Mouse (Mus musculus) forebrain, embryonic 11.5 days (tissue): ENCODE data around the gene Litaf. TPM values are rescaled to one million over a fixed set of nuclear protein-coding genes. Genes with fewer than 3 reads are reported as not detected.
A peak's percentile ranks its signal among the peaks of the same experiment; 100 is the strongest.

ENCODE experiments used
- ATAC-seq: fragments of 200-750 bp; cut with Nextera tagmentation; replicated peaks from 2 replicates; pipeline ENCODE4 v1.8.0; 2017; ENCODE audit warnings: moderate TSS enrichment; ENCODE audit not compliant: low FRiP score
- DNase-seq: peaks from one replicate; pipeline ENCODE4 v3.0.0-alpha.2; 2017; ENCODE audit warnings: low spot score
- H3K27ac ChIP-seq: fragments of 300-500 bp; sonication (generic); 2 replicates; pipeline ENCODE4 v1.5.1; 2014; ENCODE audit warnings: low read depth, low read length
- H3K27me3 ChIP-seq: fragments of 300-500 bp; sonication (generic); 2 replicates; pipeline ENCODE4 v1.6.1; 2014; ENCODE audit warnings: mild to moderate bottlenecking, low read length, mixed read lengths; ENCODE audit not compliant: control insufficient read depth, insufficient read depth
- H3K36me3 ChIP-seq: fragments of 300-500 bp; sonication (generic); 2 replicates; pipeline ENCODE4 v1.6.1; 2014; ENCODE audit warnings: mild to moderate bottlenecking, low read length, moderate library complexity, mixed read lengths; ENCODE audit not compliant: control insufficient read depth, insufficient read depth
- H3K4me1 ChIP-seq: fragments of 300-500 bp; sonication (generic); replicated peaks from 2 replicates; pipeline ENCODE4 v1.6.1; 2014; ENCODE audit warnings: low read length, mixed read lengths; ENCODE audit not compliant: control insufficient read depth, insufficient read depth
- H3K4me2 ChIP-seq: fragments of 300-500 bp; sonication (generic); 2 replicates; pipeline ENCODE4 v1.6.1; 2014; ENCODE audit warnings: low read depth, mild to moderate bottlenecking, low read length, moderate library complexity, mixed read lengths; ENCODE audit not compliant: severe bottlenecking
- H3K4me3 ChIP-seq: fragments of 300-500 bp; sonication (generic); 2 replicates; pipeline ENCODE4 v1.5.1; 2014; ENCODE audit warnings: low read depth, low read length
- H3K9ac ChIP-seq: fragments of 300-500 bp; sonication (generic); 2 replicates; pipeline ENCODE4 v1.6.1; 2014; ENCODE audit warnings: low read length
- H3K9me3 ChIP-seq: fragments of 300-500 bp; sonication (generic); 2 replicates; pipeline ENCODE4 v1.6.1; 2016; ENCODE audit warnings: low read length, mixed read lengths; ENCODE audit not compliant: control insufficient read depth
- WGBS: fragments of 180-500 bp; shearing (Covaris S2); extraction: QIAGEN DNeasy Blood & Tissue Kit; methylation state at CpG from one replicate; pipeline ENCODE4 v1.1.7; 2014; 5-methylcytosine and 5-hydroxymethylcytosine counted together
- polyA plus RNA-seq: library from polyadenylated mRNA; unstranded; fragments of >200 nt; fragmentation: Nextera tagmentation; extraction: Ambion mirVana; gene quantifications from 2 replicates; pipeline ENCODE4 v1.2.1, GENCODE M21; 2014

Litaf gene
- polyA plus RNA-seq, 1 experiment from 2014 or later, result 52.0 TPM

GRCm38 (mm10) chr16:11071176-11071575 lies 5.2 kb upstream of the Litaf start:
- peaks cover 12% of the 10 kb centered on the region; the same call in 1 of the 2 replicates for H3K36me3 ChIP-seq
- no peak for DNase-seq

GRCm38 (mm10) chr16:11069710-11070420 lies 3.9 kb upstream of the Litaf start:
- WGBS, result 85% methylated on average over 7 of the region's 7 CpGs

More at GRCm38 (mm10) chr16:11071176-11071575, 5.2 kb upstream of the Litaf start:
- Histone ChIP-seq H3K27me3 (no peaks in the 10 kb centered on the region), H3K9ac (no peak overlapping the region), H3K4me1 (peaks cover 14% of the 10 kb centered on the region), H3K4me2 (no peak overlapping the region), H3K9me3 (no peaks in the 10 kb centered on the region), H3K4me3 (no peak overlapping the region), H3K27ac (no peak overlapping the region)
- ATAC-seq, result no peak
- 85% methylated on average over 5 of the region's 5 CpGs for WGBS

GRCm38 (mm10) chr16:11069271-11069670 lies 3.3 kb upstream of the Litaf start:
- WGBS, result 91% methylated on average over 6 of the region's 6 CpGs
- Histone ChIP-seq H3K27me3 (no peaks in the 10 kb centered on the region), H3K4me3 (no peak overlapping the region), H3K4me2 (no peak overlapping the region), H3K9ac (no peak overlapping the region), H3K36me3 (peaks cover 8% of the 10 kb centered on the region; the same call in 1 of the 2 replicates), H3K9me3 (no peaks in the 10 kb centered on the region), H3K4me1 (peaks cover 19% of the 10 kb centered on the region), H3K27ac (no peak overlapping the region)
- ATAC-seq, result no peak
- DNase-seq, result no peak

More at GRCm38 (mm10) chr16:11069710-11070420, 3.9 kb upstream of the Litaf start:
- H3K9ac ChIP-seq, result no peak overlapping the region
- DNase-seq (no peak), ATAC-seq (no peak)
- no peak overlapping the region for H3K27ac ChIP-seq
- H3K9me3 ChIP-seq, result no peaks in the 10 kb centered on the region
- no peak overlapping the region for H3K4me3 ChIP-seq
- no peak overlapping the region for H3K4me2 ChIP-seq
- peaks cover 19% of the 10 kb centered on the region for H3K4me1 ChIP-seq
- H3K27me3 ChIP-seq, result no peaks in the 10 kb centered on the region
- H3K36me3 ChIP-seq, result peaks cover 12% of the 10 kb centered on the region; the same call in 1 of the 2 replicates

GRCm38 (mm10) chr16:11068666-11069065 lies 2.7 kb upstream of the Litaf start:
- Histone ChIP-seq H3K9me3 (no peaks in the 10 kb centered on the region), H3K27me3 (no peaks in the 10 kb centered on the region), H3K9ac (no peak overlapping the region), H3K27ac (no peak overlapping the region), H3K4me3 (no peak overlapping the region), H3K36me3 (peaks cover 7% of the 10 kb centered on the region; the same call in 1 of the 2 replicates), H3K4me1 (peaks cover 19% of the 10 kb centered on the region), H3K4me2 (no peak overlapping the region)
- ATAC-seq, result no peak
- no peak for DNase-seq
- 94% methylated on average over 3 of the region's 3 CpGs for WGBS

- H3K27me3 ChIP-seq, result no peaks in the 10 kb centered on the region
- H3K36me3 ChIP-seq, result no peaks in the 10 kb centered on the region
- H3K4me2 ChIP-seq, result peak overlapping the region; percentile 78
- under 1% methylated on average over 22 of the region's 22 CpGs for WGBS
- H3K9me3 ChIP-seq, result no peaks in the 10 kb centered on the region
- peak overlapping the region; percentile 95 for H3K27ac ChIP-seq
- peak overlapping the region; percentile 96 for H3K9ac ChIP-seq
- peaks cover 23% of the 10 kb centered on the region for H3K4me1 ChIP-seq
- ATAC-seq, result peak; percentile 43
- H3K4me3 ChIP-seq, result peak overlapping the region; percentile 75
- DNase-seq, result peak; percentile 84
These were observed 855 bp upstream of the Litaf start for GRCm38 (mm10) chr16:11066833-11067191.

- no peaks in the 10 kb centered on the region for H3K9me3 ChIP-seq
- no peaks in the 10 kb centered on the region for H3K36me3 ChIP-seq
- H3K27ac ChIP-seq, result peak overlapping the region; percentile 95
- 52% methylated on average over 5 of the region's 5 CpGs for WGBS
- ATAC-seq (no peak; the same call in 1 of the 2 replicates), DNase-seq (no peak)
- H3K27me3 ChIP-seq, result no peaks in the 10 kb centered on the region
- H3K4me1 ChIP-seq, result peaks cover 23% of the 10 kb centered on the region
- H3K4me2 ChIP-seq, result peak overlapping the region; percentile 78
- peak overlapping the region; percentile 75 for H3K4me3 ChIP-seq
- H3K9ac ChIP-seq, result peak overlapping the region; percentile 56
These were observed 526 bp downstream of the Litaf start for GRCm38 (mm10) chr16:11065431-11065830.

- ATAC-seq (no peak), DNase-seq (no peak)
- H3K4me2 ChIP-seq, result no peak overlapping the region; the same call in 1 of the 2 replicates
- no peaks in the 10 kb centered on the region for H3K36me3 ChIP-seq
- H3K9me3 ChIP-seq, result no peaks in the 10 kb centered on the region
- no peak overlapping the region for H3K9ac ChIP-seq
- H3K4me1 ChIP-seq, result peaks cover 23% of the 10 kb centered on the region
- H3K27me3 ChIP-seq, result no peaks in the 10 kb centered on the region
- no peak overlapping the region for H3K27ac ChIP-seq
- 91% methylated on average over 6 of the region's 6 CpGs for WGBS
- H3K4me3 ChIP-seq, result no peak overlapping the region
These were observed 1.2 kb downstream of the Litaf start for GRCm38 (mm10) chr16:11064742-11065141.

GRCm38 (mm10) chr16:11064341-11064740 lies 1.6 kb downstream of the Litaf start:
- H3K4me2 ChIP-seq, result no peak overlapping the region
- no peak overlapping the region for H3K9ac ChIP-seq
- 93% methylated on average over 4 of the region's 4 CpGs for WGBS
- H3K27ac ChIP-seq, result no peak overlapping the region
- H3K36me3 ChIP-seq, result no peaks in the 10 kb centered on the region
- H3K27me3 ChIP-seq, result no peaks in the 10 kb centered on the region
- no peak overlapping the region for H3K4me3 ChIP-seq
- DNase-seq, result no peak
- H3K4me1 ChIP-seq, result peaks cover 23% of the 10 kb centered on the region
- no peaks in the 10 kb centered on the region for H3K9me3 ChIP-seq
- ATAC-seq, result no peak
